Mouse (Mus musculus) erythroblast, embryonic 14.5 days (primary cell): ENCODE results near the gene Frmd8. TPM values are rescaled to one million over a fixed set of nuclear protein-coding genes. Genes with fewer than 3 reads are reported as not detected.

Experiments
- H3K27me3 ChIP-seq: 2 replicates; pipeline ENCODE4 v1.6.1; 2012; ENCODE audit warnings: inconsistent platforms; ENCODE audit not compliant: control insufficient read depth
- H3K36me3 ChIP-seq: 2 replicates; pipeline ENCODE4 v1.6.1; 2012; ENCODE audit warnings: mild to moderate bottlenecking, inconsistent platforms; ENCODE audit not compliant: control insufficient read depth
- H3K4me1 ChIP-seq: 2 replicates; pipeline ENCODE4 v1.6.1; 2012; ENCODE audit warnings: inconsistent platforms; ENCODE audit not compliant: control insufficient read depth
- H3K4me3 ChIP-seq: replicated peaks from 2 replicates; pipeline ENCODE3; 2012; ENCODE audit warnings: moderate library complexity, mild to moderate bottlenecking, inconsistent platforms
- H3K9me3 ChIP-seq: 2 replicates; pipeline ENCODE4 v1.6.1; 2012; ENCODE audit warnings: low read length, inconsistent platforms, mixed read lengths; ENCODE audit not compliant: control insufficient read depth
- GATA1 ChIP-seq: IDR thresholded peaks from 2 replicates; pipeline ENCODE4 v1.6.1; 2012; ENCODE audit warnings: low read length, inconsistent platforms, mixed read lengths
- TAL1 ChIP-seq: IDR thresholded peaks from 3 replicates; pipeline ENCODE4 v1.6.1; 2012; ENCODE audit warnings: low read length, inconsistent platforms, mixed read lengths
- polyA plus RNA-seq: library from polyadenylated mRNA; stranded (reverse); fragments of >175 nt; gene quantifications from 2 replicates; pipeline ENCODE4 v1.2.3, GENCODE M21; 2012

Frmd8 gene
- polyA plus RNA-seq, 1 experiment: 0.75 TPM

- TF ChIP-seq TAL1: no peak
- TF ChIP-seq GATA1: 0 out of 2 replicates have a peak, but pooled peaks have one; percentile 22
- Histone ChIP-seq H3K4me1 (peaks cover 57% of the 10 kb centered on the region), H3K4me3 (peak overlapping the region; percentile 79), H3K27me3 (no peaks in the 10 kb centered on the region), H3K9me3 (no peaks in the 10 kb centered on the region), H3K36me3 (peaks cover 46% of the 10 kb centered on the region)
These were observed 36.5 kb upstream of the Frmd8 start for GRCm38 (mm10) chr19:5911430-5912102.

- Histone ChIP-seq H3K9me3 (no peaks in the 10 kb centered on the region), H3K4me3 (peak overlapping the region; percentile 79), H3K4me1 (peaks cover 52% of the 10 kb centered on the region), H3K27me3 (no peaks in the 10 kb centered on the region), H3K36me3 (peaks cover 51% of the 10 kb centered on the region)
- TF ChIP-seq GATA1: no peak
- no peak for TF ChIP-seq TAL1
These were observed 35.1 kb upstream of the Frmd8 start for GRCm38 (mm10) chr19:5910221-5910620.

- no peak for TF ChIP-seq GATA1
- TF ChIP-seq TAL1: no peak
- Histone ChIP-seq H3K36me3 (peaks cover 71% of the 10 kb centered on the region), H3K4me1 (peaks cover 32% of the 10 kb centered on the region), H3K27me3 (no peaks in the 10 kb centered on the region), H3K4me3 (no peak overlapping the region), H3K9me3 (no peaks in the 10 kb centered on the region)
These were observed 32.2 kb upstream of the Frmd8 start for GRCm38 (mm10) chr19:5907275-5907674.

- Histone ChIP-seq H3K9me3 (no peaks in the 10 kb centered on the region), H3K36me3 (peaks cover 67% of the 10 kb centered on the region), H3K4me3 (peak within 1 kb of the TSS; percentile 81), H3K4me1 (peaks cover 37% of the 10 kb centered on the region), H3K27me3 (peaks cover 9% of the 10 kb centered on the region; the same call in 1 of the 2 replicates)
- TF ChIP-seq GATA1 (no peak; the same call in 1 of the 2 replicates), TAL1 (no peak)
These were observed 19.1 kb upstream of the Frmd8 start, which contains the start of gene Tigd3 for GRCm38 (mm10) chr19:5894002-5894678. Gene Tigd3 (minus strand): TSS chr19:5894149.

GRCm38 (mm10) chr19:5893282-5894001, 18.4 kb upstream of the Frmd8 start:
- Histone ChIP-seq H3K9me3 (no peaks in the 10 kb centered on the region), H3K36me3 (peaks cover 61% of the 10 kb centered on the region), H3K27me3 (peaks cover 9% of the 10 kb centered on the region; the same call in 1 of the 2 replicates), H3K4me3 (peak overlapping the region; percentile 81), H3K4me1 (peaks cover 37% of the 10 kb centered on the region)
- TF ChIP-seq TAL1 (no peak), GATA1 (no peak)

GRCm38 (mm10) chr19:5892735-5893134, 17.7 kb upstream of the Frmd8 start:
- Histone ChIP-seq H3K4me3 (peak overlapping the region; percentile 81), H3K4me1 (peaks cover 38% of the 10 kb centered on the region), H3K9me3 (no peaks in the 10 kb centered on the region), H3K27me3 (peaks cover 9% of the 10 kb centered on the region; the same call in 1 of the 2 replicates), H3K36me3 (peaks cover 55% of the 10 kb centered on the region)
- TF ChIP-seq TAL1: no peak
- no peak for TF ChIP-seq GATA1

GRCm38 (mm10) chr19:5892262-5892661, 17.2 kb upstream of the Frmd8 start:
- peaks cover 40% of the 10 kb centered on the region for H3K4me1 ChIP-seq
- TF ChIP-seq GATA1 (no peak), TAL1 (no peak)
- H3K4me3 ChIP-seq: no peak overlapping the region
- H3K9me3 ChIP-seq: no peaks in the 10 kb centered on the region
- peaks cover 9% of the 10 kb centered on the region; the same call in 1 of the 2 replicates for H3K27me3 ChIP-seq
- H3K36me3 ChIP-seq: peaks cover 50% of the 10 kb centered on the region

GRCm38 (mm10) chr19:5891521-5892258, 16.6 kb upstream of the Frmd8 start:
- Histone ChIP-seq H3K4me1 (peaks cover 43% of the 10 kb centered on the region), H3K36me3 (peaks cover 44% of the 10 kb centered on the region), H3K4me3 (no peak overlapping the region), H3K27me3 (peaks cover 9% of the 10 kb centered on the region; the same call in 1 of the 2 replicates), H3K9me3 (no peaks in the 10 kb centered on the region)
- TF ChIP-seq GATA1 (no peak), TAL1 (no peak)
